Mouse (Mus musculus) hindbrain, embryonic 11.5 days (tissue): ENCODE data around the gene Syne1. TPM values are rescaled to one million over a fixed set of nuclear protein-coding genes. Genes with fewer than 3 reads are reported as not detected.

ENCODE experiments used
- ATAC-seq: fragments of 200-750 bp; cut with Nextera tagmentation; 2 replicates; pipeline ENCODE4 v1.8.0; 2017; ENCODE audit warnings: mild to moderate bottlenecking, moderate TSS enrichment, moderate library complexity; ENCODE audit not compliant: low FRiP score
- DNase-seq: peaks from one replicate; pipeline ENCODE4 v3.0.0-alpha.2; 2015; ENCODE audit warnings: low spot score
- H3K27ac ChIP-seq: fragments of 300-500 bp; sonication (generic); 2 replicates; pipeline ENCODE4 v1.5.1; 2014; ENCODE audit warnings: mild to moderate bottlenecking, low read depth, low read length
- H3K27me3 ChIP-seq: fragments of 300-500 bp; sonication (generic); 2 replicates; pipeline ENCODE4 v1.6.1; 2014; ENCODE audit warnings: mild to moderate bottlenecking, low read length, moderate library complexity, mixed read lengths; ENCODE audit not compliant: control insufficient read depth, insufficient read depth
- H3K36me3 ChIP-seq: fragments of 300-500 bp; sonication (generic); 2 replicates; pipeline ENCODE4 v1.6.1; 2014; ENCODE audit warnings: mild to moderate bottlenecking, low read length, moderate library complexity, mixed read lengths; ENCODE audit not compliant: control insufficient read depth, insufficient read depth
- H3K4me1 ChIP-seq: fragments of 300-500 bp; sonication (generic); replicated peaks from 2 replicates; pipeline ENCODE4 v1.6.1; 2014; ENCODE audit warnings: low read length, mixed read lengths; ENCODE audit not compliant: control insufficient read depth, insufficient read depth
- H3K4me2 ChIP-seq: fragments of 300-500 bp; sonication (generic); replicated peaks from 2 replicates; pipeline ENCODE4 v1.6.1; 2014; ENCODE audit warnings: mild to moderate bottlenecking, low read depth, low read length
- H3K4me3 ChIP-seq: fragments of 300-500 bp; sonication (generic); 2 replicates; pipeline ENCODE4 v1.5.1; 2014; ENCODE audit warnings: low read depth, low read length
- H3K9ac ChIP-seq: fragments of 300-500 bp; sonication (generic); 2 replicates; pipeline ENCODE4 v1.6.1; 2014; ENCODE audit warnings: low read depth, low read length
- H3K9me3 ChIP-seq: fragments of 300-500 bp; sonication (generic); 2 replicates; pipeline ENCODE4 v1.6.1; 2016; ENCODE audit warnings: low read length; ENCODE audit not compliant: control insufficient read depth
- WGBS: fragments of 180-500 bp; shearing (Covaris S2); extraction: QIAGEN DNeasy Blood & Tissue Kit; methylation state at CpG from one replicate; pipeline ENCODE4 v1.1.7; 2014; 5-methylcytosine and 5-hydroxymethylcytosine counted together
- polyA plus RNA-seq: library from polyadenylated mRNA; unstranded; fragments of >200 nt; fragmentation: Nextera tagmentation; extraction: Ambion mirVana; gene quantifications from 2 replicates; pipeline ENCODE4 v1.2.1, GENCODE M21; 2014

Syne1 gene
- polyA plus RNA-seq, 1 experiment from 2014 or later, result 6.3 TPM

DNA sequence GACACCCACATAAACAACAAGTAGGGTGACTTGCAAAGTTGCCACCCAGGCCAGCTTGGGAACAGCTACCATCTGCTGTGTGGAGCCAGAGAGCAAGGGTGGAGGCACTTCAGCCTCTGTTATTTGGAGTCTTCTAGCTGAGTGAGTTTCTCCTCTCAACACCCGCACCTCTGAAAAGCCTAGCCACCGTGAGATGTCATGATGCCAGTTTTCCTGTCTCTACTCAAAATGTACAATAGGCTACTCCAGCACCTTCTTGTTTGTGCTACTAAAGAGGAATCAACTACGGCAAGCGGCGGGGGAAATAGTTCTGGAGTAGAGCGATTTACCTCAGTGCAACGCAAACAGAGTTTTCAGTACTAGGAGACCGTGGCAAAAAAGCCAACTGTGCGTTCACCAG is 3.5 kb downstream of the Syne1 start:
- ATAC-seq (no peak), DNase-seq (no peak)
- peaks cover 3% of the 10 kb centered on the region; the same call in 1 of the 2 replicates for H3K4me1 ChIP-seq
- no peak overlapping the region for H3K27ac ChIP-seq
- no peaks in the 10 kb centered on the region for H3K36me3 ChIP-seq
- H3K9ac ChIP-seq, result no peak overlapping the region
- WGBS, result 88% methylated on average over 9 of the region's 9 CpGs
- no peak overlapping the region for H3K4me2 ChIP-seq
- H3K9me3 ChIP-seq, result no peaks in the 10 kb centered on the region
- no peak overlapping the region for H3K4me3 ChIP-seq
- peaks cover 2% of the 10 kb centered on the region for H3K27me3 ChIP-seq

DNA sequence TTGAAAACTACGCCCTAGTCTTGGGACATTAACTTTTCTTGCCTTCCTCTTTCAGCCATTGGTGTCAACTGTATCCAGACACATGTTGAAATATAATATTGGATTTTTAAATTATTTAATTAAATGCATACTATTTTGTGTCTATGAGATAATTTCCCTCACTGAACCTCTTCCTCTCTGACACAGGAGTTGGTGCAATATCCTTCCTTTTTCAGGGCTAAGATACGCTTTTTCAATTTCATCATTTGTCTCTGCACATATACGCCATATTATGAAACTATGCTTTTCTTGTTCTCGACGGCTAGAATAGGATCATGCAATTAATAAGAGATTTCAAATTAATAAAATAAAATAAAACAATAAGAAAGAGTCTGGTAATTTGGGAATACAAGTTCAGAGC is 4.9 kb downstream of the Syne1 start:
- no peak for ATAC-seq
- 97% methylated on average over 5 of the region's 5 CpGs for WGBS
- no peak overlapping the region for H3K4me3 ChIP-seq

DNA sequence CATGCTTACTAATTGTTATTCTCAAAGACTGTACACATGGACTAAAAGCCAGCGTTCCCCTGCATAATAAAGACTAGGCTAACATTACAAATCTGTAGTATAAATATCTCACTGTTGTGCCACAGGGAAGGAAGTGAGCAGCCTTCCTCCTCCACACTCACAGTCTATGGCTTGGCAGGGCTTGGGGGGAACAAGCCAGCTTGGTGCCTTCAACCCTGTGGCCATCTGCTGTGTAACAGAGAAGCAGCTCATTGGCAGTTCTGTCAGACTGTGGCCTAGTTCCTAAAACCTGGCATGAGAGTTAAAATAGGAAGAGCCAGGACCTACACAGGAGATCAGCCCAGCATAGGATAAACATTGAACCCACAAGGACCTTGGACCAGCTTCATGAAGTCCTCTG is 23.0 kb downstream of the Syne1 start:
- Histone ChIP-seq H3K4me3 (no peak overlapping the region), H3K4me2 (no peak overlapping the region), H3K27ac (no peak overlapping the region), H3K36me3 (no peaks in the 10 kb centered on the region), H3K9ac (no peak overlapping the region), H3K9me3 (no peaks in the 10 kb centered on the region), H3K4me1 (no peaks in the 10 kb centered on the region), H3K27me3 (no peaks in the 10 kb centered on the region)
- DNase-seq (no peak), ATAC-seq (no peak)
- WGBS, result 97% methylated on average over 1 of the region's 1 CpGs

More for the DNA sequence above, 4.9 kb downstream of the Syne1 start:
- peaks cover 3% of the 10 kb centered on the region; the same call in 1 of the 2 replicates for H3K4me1 ChIP-seq
- DNase-seq, result no peak
- no peak overlapping the region for H3K4me2 ChIP-seq
- H3K9ac ChIP-seq, result no peak overlapping the region
- H3K36me3 ChIP-seq, result no peaks in the 10 kb centered on the region
- H3K9me3 ChIP-seq, result no peaks in the 10 kb centered on the region
- H3K27me3 ChIP-seq, result peaks cover 2% of the 10 kb centered on the region
- H3K27ac ChIP-seq, result no peak overlapping the region

DNA sequence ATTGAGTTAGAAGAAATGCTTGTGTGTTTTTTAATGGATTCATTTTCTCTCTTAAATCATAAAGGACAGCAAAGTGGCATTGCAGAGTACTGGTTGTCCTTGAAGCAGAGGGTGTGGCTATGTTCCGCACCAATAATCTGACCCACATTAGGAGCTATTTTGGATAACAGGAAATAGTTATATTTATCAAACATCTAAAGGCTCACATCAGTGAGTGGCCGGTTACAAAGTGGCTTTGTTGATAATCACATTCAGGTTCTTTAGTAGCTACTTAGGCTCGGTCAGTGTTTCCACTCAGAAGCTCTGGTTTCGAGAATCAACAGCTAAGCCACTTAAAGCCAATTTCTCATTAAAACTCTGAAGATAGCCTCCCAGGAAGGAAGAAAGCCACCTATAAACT is 23.6 kb downstream of the Syne1 start:
- no peak for DNase-seq
- no peak for ATAC-seq
- Histone ChIP-seq H3K27me3 (no peaks in the 10 kb centered on the region), H3K36me3 (no peaks in the 10 kb centered on the region), H3K9ac (no peak overlapping the region), H3K27ac (no peak overlapping the region), H3K9me3 (no peaks in the 10 kb centered on the region), H3K4me3 (no peak overlapping the region), H3K4me1 (no peaks in the 10 kb centered on the region), H3K4me2 (no peak overlapping the region)
- 89% methylated on average over 4 of the region's 4 CpGs for WGBS

DNA sequence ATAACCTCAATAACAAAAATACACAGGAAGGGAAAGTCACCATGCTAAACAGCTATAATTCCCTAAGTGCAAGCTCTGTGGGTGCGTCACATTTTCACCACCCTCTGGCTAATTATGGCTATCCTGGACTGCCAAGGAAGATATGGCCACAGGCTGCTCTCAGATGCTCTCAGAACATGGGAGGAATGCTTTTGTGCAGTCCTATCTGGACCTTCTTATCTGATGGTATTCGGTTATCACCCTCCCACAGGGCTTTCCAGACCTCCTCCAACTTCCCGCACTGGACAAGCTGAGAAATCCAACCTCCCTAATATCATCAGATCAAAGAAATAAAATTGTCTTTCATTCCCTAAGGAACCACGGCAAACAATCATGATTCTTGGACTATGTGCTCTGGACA is 28.4 kb downstream of the Syne1 start:
- Histone ChIP-seq H3K27ac (no peak overlapping the region), H3K4me2 (no peak overlapping the region), H3K4me3 (no peak overlapping the region), H3K9ac (no peak overlapping the region), H3K9me3 (no peaks in the 10 kb centered on the region), H3K27me3 (no peaks in the 10 kb centered on the region), H3K4me1 (no peaks in the 10 kb centered on the region), H3K36me3 (no peaks in the 10 kb centered on the region)
- 83% methylated on average over 4 of the region's 4 CpGs for WGBS
- no peak for DNase-seq
- ATAC-seq, result no peak

DNA sequence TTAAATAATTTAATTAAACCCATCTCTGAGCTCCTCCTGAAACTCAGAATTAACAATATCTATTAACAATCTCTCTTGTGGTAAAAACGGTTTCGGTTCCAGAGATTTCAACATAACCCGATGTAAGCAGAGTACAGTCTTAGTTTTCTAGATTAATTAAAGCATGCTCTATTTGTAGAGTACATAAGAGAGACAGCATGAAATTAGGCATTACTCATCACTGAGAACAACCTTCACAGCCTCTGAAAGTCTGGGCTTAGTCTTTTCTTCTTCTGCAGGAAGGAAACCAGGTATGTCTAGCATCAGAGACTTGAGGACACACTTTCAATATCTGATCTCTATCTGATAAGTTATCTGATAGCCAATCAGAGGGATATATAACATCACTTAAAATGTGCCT is 29.0 kb downstream of the Syne1 start:
- no peak for ATAC-seq
- no peaks in the 10 kb centered on the region for H3K4me1 ChIP-seq
- no peaks in the 10 kb centered on the region for H3K9me3 ChIP-seq

DNA sequence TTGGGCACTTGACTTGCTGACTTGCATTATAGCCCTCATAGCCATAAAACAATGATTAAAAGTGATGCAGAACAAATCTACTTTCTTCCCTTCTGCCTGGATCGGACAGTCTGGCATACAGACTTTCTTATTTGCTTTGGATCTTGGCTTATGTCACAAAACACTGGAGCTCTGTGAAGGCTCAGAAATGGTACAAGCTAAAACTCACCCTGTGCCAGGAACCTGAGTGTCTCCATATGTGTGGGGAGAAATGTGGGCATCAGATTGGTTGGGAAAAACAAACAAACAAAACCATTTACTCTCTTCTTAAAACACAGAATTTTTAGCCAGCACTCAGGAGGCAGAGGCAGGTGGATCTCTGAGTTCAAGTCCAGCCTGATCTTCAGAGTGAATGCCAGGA is 30.6 kb downstream of the Syne1 start:
- H3K4me3 ChIP-seq, result no peak overlapping the region
- DNase-seq (no peak), ATAC-seq (no peak)
- 89% methylated on average over 1 of the region's 1 CpGs for WGBS
- H3K36me3 ChIP-seq, result no peaks in the 10 kb centered on the region
- no peaks in the 10 kb centered on the region for H3K9me3 ChIP-seq
- H3K27ac ChIP-seq, result no peak overlapping the region
- H3K4me1 ChIP-seq, result no peaks in the 10 kb centered on the region
- H3K4me2 ChIP-seq, result no peak overlapping the region
- H3K27me3 ChIP-seq, result no peaks in the 10 kb centered on the region
- H3K9ac ChIP-seq, result no peak overlapping the region

More for the DNA sequence above, 29.0 kb downstream of the Syne1 start:
- no peak for DNase-seq
- Histone ChIP-seq H3K36me3 (no peaks in the 10 kb centered on the region), H3K9ac (no peak overlapping the region), H3K4me2 (no peak overlapping the region), H3K27ac (no peak overlapping the region), H3K4me3 (no peak overlapping the region), H3K27me3 (no peaks in the 10 kb centered on the region)
- 96% methylated on average over 3 of the region's 3 CpGs for WGBS

DNA sequence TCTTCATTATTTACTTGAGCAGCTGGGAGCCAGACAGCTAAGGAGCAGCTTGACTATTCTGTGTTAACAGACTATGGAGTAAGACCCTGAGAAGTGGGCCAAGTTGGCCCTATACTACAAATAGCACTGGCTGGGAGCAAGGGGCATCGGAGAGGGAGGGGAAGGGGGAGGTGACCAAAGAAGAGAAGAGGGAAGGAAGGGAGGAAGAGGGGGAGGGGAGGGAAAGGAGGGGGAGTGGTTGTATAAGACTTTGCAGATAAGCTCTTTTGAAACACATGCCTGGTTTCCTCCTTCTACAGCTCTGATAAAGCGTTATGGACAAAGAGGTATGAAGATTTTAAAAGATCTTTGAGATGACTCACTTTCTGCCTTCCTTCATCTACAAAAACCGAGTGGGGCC is 36.0 kb downstream of the Syne1 start:
- no peaks in the 10 kb centered on the region for H3K27me3 ChIP-seq
- no peak for ATAC-seq
- H3K4me3 ChIP-seq, result no peak overlapping the region
- no peak overlapping the region for H3K9ac ChIP-seq
- no peak overlapping the region for H3K27ac ChIP-seq
- WGBS, result 15% methylated on average over 3 of the region's 3 CpGs
- H3K36me3 ChIP-seq, result no peaks in the 10 kb centered on the region
- H3K4me1 ChIP-seq, result no peaks in the 10 kb centered on the region
- no peaks in the 10 kb centered on the region for H3K9me3 ChIP-seq
- H3K4me2 ChIP-seq, result no peak overlapping the region
- no peak for DNase-seq

DNA sequence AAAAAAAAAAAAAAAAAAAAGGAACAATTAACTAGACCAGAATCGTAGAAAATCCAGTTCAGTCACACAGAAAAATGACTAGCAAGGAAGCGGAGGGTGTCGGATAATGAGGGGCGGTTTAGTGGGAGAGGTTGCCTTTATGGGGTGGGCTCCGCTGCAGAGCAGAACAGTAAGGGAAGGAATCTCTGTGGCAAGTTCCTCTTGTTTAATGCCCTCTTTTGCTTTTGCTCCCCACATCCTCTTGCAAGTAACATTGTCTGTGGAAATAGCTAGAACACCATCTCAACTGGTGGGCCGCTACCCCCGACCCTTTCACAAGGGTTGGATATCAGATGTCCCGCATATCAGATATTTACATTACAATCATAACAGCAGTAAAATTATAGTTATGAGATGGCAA is 37.1 kb downstream of the Syne1 start:
- 91% methylated on average over 8 of the region's 8 CpGs for WGBS
- Histone ChIP-seq H3K36me3 (no peaks in the 10 kb centered on the region), H3K27me3 (no peaks in the 10 kb centered on the region), H3K27ac (no peak overlapping the region), H3K9me3 (no peaks in the 10 kb centered on the region), H3K4me1 (no peaks in the 10 kb centered on the region), H3K4me2 (no peak overlapping the region), H3K9ac (no peak overlapping the region), H3K4me3 (no peak overlapping the region)
- DNase-seq, result no peak
- no peak for ATAC-seq
